Mouse (Mus musculus): ENCODE measurements around the gene Suox.

- TF ChIP-seq CTCF (IDR thresholded peaks at IDR 0.05; ENCODE audit: low read depth) (no peak), EP300 (IDR thresholded peaks at IDR 0.05; ENCODE audit: low read depth) (no peak)
These were observed 32.0 kb downstream of the Suox start for GRCm38 (mm10) chr10:128641871-128642270.
